Mouse (Mus musculus) thymus, adult 2 months (tissue): Measurements from ENCODE around the gene Slc5a11.

ENCODE experiments used
- CTCF ChIP-seq: fragments of 200-500 bp; IDR thresholded peaks from 2 replicates; pipeline ENCODE4 v1.5.1; 2012; ENCODE audit warnings: mild to moderate bottlenecking, control low read depth, low read length, moderate library complexity, borderline replicate concordance; ENCODE audit not compliant: control insufficient read depth, poor library complexity, insufficient read depth; ENCODE audit errors: extremely low read depth
- POLR2A ChIP-seq: fragments of 200-500 bp; IDR thresholded peaks from 2 replicates; pipeline ENCODE4 v1.6.1; 2012; ENCODE audit warnings: mild to moderate bottlenecking, low read length, control low read depth, moderate library complexity; ENCODE audit not compliant: control insufficient read depth, poor library complexity, insufficient read depth; ENCODE audit errors: extremely low read depth

DNA sequence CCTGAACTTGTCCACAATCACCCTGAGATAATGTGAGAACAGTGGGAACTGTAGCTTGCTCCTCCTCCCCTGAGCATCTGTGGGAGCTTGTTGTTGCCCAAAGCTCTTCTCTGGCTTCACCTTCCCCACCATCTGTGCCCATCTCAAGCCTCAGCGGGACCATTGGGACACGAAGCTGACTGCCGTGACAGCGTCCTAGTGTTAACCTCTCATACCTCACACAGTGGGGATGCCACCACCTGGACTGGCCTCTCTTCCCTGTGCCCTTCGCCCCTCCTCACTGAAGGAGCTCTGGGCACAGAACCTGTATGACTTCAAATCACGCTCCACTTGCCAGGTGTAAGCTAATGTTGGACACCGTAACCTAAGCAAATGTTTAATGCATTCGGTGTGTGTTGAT, 19.9 kb upstream of the Slc5a11 start:
- TF ChIP-seq CTCF (no peak), POLR2A (no peak)
